In genomic region chr15:24501907-24502559, GRCm38 (mm10) we compare ENCODE assay signal across 14 mouse cellular contexts.
DNase-seq lines count a peak whose midpoint lies in the region; ATAC-seq lines count a peak whose summit lies in the region.
"Had no signal": no experiment of that assay in that cellular context is flagged by ENCODE, and none has a peak within 500 bp of the region (broad histone marks: within the 10 kb centered on the region; RNA-seq: fewer than 3 reads in every experiment).

No protein-coding gene starts in this region.

- no peaks in the 10 kb centered on the region for H3K9me3 ChIP-seq in forebrain, embryonic 16.5 days (ENCODE audit: control insufficient read depth, low read length)
- H3K9me3 ChIP-seq in kidney, embryonic 16.5 days (ENCODE audit: low read length): no peaks in the 10 kb centered on the region
- H3K9me3 ChIP-seq: kidney, embryonic 15.5 days; limb, embryonic 15.5 days; lung, embryonic 15.5 days; neural tube, embryonic 12.5 days had no signal

- peak; percentile 8 to 20 for DNase-seq in layer of hippocampus, postnatal 10 days (ENCODE audit: low spot score in 2 of 2)
- DNase-seq in layer of hippocampus, postnatal 25 days (ENCODE audit: extremely low spot score in 1 of 2, low spot score in 1 of 2): no peak
- peak; percentile 9 for DNase-seq in 3T3-L1 (ENCODE audit: low read depth, low spot score)
- peak; percentile 13 for DNase-seq in cerebellum, adult 11 months
- DNase-seq in urinary bladder, adult 2 months (ENCODE audit: low spot score): no peak
- DNase-seq: thymus, postnatal 14 days had no signal

- no peaks in the 10 kb centered on the region for H3K27me3 ChIP-seq in forebrain, embryonic 16.5 days (replicated peaks; ENCODE audit: control insufficient read depth, insufficient read depth, low read length)
- no peaks in the 10 kb centered on the region for H3K27me3 ChIP-seq in kidney, embryonic 16.5 days (ENCODE audit: insufficient read depth, low read length)
- H3K27me3 ChIP-seq: kidney, embryonic 15.5 days; limb, embryonic 15.5 days; lung, embryonic 15.5 days; megakaryocyte, embryonic 14.5 days; neural tube, embryonic 12.5 days had no signal

- no peaks in the 10 kb centered on the region for H3K36me3 ChIP-seq in forebrain, embryonic 16.5 days (ENCODE audit: control insufficient read depth, insufficient read depth)
- H3K36me3 ChIP-seq in kidney, embryonic 16.5 days (ENCODE audit: insufficient read depth, low read length): no peaks in the 10 kb centered on the region
- H3K36me3 ChIP-seq: kidney, embryonic 15.5 days; limb, embryonic 15.5 days; lung, embryonic 15.5 days; neural tube, embryonic 12.5 days had no signal

- 62% methylated on average over 9 of the region's 9 CpGs for WGBS in forebrain, embryonic 16.5 days
- 64% methylated on average over 9 of the region's 9 CpGs for WGBS in kidney, embryonic 16.5 days

- no peak overlapping the region for H3K9ac ChIP-seq in forebrain, embryonic 16.5 days (replicated peaks; ENCODE audit: low read depth, low read length)
- H3K9ac ChIP-seq in kidney, embryonic 16.5 days (replicated peaks; ENCODE audit: low read length): no peak overlapping the region
- H3K9ac ChIP-seq: kidney, embryonic 15.5 days; limb, embryonic 15.5 days; lung, embryonic 15.5 days; neural tube, embryonic 12.5 days had no signal

- no peak overlapping the region for H3K27ac ChIP-seq in forebrain, embryonic 16.5 days (ENCODE audit: low read length)
- no peak overlapping the region for H3K27ac ChIP-seq in kidney, embryonic 16.5 days (ENCODE audit: low read length)
- H3K27ac ChIP-seq: kidney, embryonic 15.5 days; limb, embryonic 15.5 days; lung, embryonic 15.5 days; neural tube, embryonic 12.5 days had no signal

- H3K4me1 ChIP-seq in forebrain, embryonic 16.5 days (replicated peaks; ENCODE audit: control insufficient read depth, insufficient read depth, low read length): 0 out of 2 replicates have a peak, but pooled peaks cover 3% of the 10 kb centered on the region
- H3K4me1 ChIP-seq in kidney, embryonic 16.5 days (ENCODE audit: insufficient read depth, low read length): no peaks in the 10 kb centered on the region
- H3K4me1 ChIP-seq: kidney, embryonic 15.5 days; limb, embryonic 15.5 days; lung, embryonic 15.5 days; megakaryocyte, embryonic 14.5 days; neural tube, embryonic 12.5 days had no signal

- H3K4me3 ChIP-seq in forebrain, embryonic 16.5 days (replicated peaks; ENCODE audit: low read length): no peak overlapping the region
- H3K4me3 ChIP-seq in kidney, embryonic 16.5 days (ENCODE audit: low read length): no peak overlapping the region
- H3K4me3 ChIP-seq: kidney, embryonic 15.5 days; limb, embryonic 15.5 days; lung, embryonic 15.5 days; megakaryocyte, embryonic 14.5 days; neural tube, embryonic 12.5 days had no signal

- ATAC-seq in forebrain, embryonic 16.5 days: peak; percentile 45
- no peak for ATAC-seq in kidney, embryonic 16.5 days (ENCODE audit: low FRiP score, low TSS enrichment)
- ATAC-seq: CD4-positive, CD25-positive, alpha-beta regulatory T cell, adult 4 months had no signal

- no peak overlapping the region for H3K4me2 ChIP-seq in forebrain, embryonic 16.5 days (ENCODE audit: low read length)
- no peak overlapping the region for H3K4me2 ChIP-seq in kidney, embryonic 16.5 days (replicated peaks; ENCODE audit: low read depth, low read length)
- H3K4me2 ChIP-seq: kidney, embryonic 15.5 days; limb, embryonic 15.5 days; lung, embryonic 15.5 days; neural tube, embryonic 12.5 days had no signal

Comparison
In these comparisons a context has a peak if more than half of its experiments do, and no peak if none do; other contexts are left out.
1. DNase-seq: peak in layer of hippocampus, postnatal 10 days (2 of 2), 3T3-L1 (single experiment) and cerebellum, adult 11 months (single experiment); none in layer of hippocampus, postnatal 25 days (0 of 2) and urinary bladder, adult 2 months (single experiment).